Mouse (Mus musculus): Measurements from ENCODE around the gene Eif2d. TPM values are rescaled to one million over a fixed set of nuclear protein-coding genes. Genes with fewer than 3 reads are reported as not detected.
"Not testable (repeated sequence)": the region's sequence is repeated elsewhere in the genome, so short reads cannot be mapped to it uniquely, and the experiment has no call there.

Eif2d gene
- polyA plus RNA-seq, 1 experiment from 2014 or later: 67.9 TPM

DNA sequence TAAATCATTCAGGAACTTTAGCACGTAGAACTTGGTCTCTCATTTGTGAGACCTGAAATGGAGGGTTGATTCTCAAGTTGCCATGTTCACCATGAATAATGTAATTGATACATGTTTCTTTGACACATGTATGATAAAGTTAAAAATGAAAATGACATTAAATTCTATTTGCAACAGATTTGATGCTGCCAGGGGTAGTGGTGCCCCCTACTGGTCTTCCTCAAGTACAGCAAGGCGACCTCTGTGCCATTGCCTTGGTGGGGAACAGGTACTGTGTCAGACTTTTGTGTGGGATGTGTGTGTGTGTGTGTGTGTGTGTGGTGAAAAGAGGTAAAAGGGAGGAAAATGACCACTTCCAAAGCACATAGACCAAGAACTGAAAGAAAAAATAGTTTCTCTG, 2.5 kb downstream of the Eif2d start:
- peaks cover 9% of the 10 kb centered on the region for H3K4me1 ChIP-seq (ENCODE audit: control insufficient read depth, insufficient read depth, low read length)
- ATAC-seq (ENCODE audit: low FRiP score, low TSS enrichment): no peak
- H3K4me2 ChIP-seq (replicated peaks; ENCODE audit: low read depth, low read length): no peak overlapping the region
- WGBS: 61% methylated on average over 2 of the region's 2 CpGs
- no peak overlapping the region for H3K27ac ChIP-seq (ENCODE audit: low read depth, low read length)
- H3K4me3 ChIP-seq (ENCODE audit: low read length): no peak overlapping the region
- no peaks in the 10 kb centered on the region for H3K9me3 ChIP-seq (ENCODE audit: control insufficient read depth, low read length)
- H3K27me3 ChIP-seq (ENCODE audit: control insufficient read depth, insufficient read depth, low read length): no peaks in the 10 kb centered on the region
- peaks cover 16% of the 10 kb centered on the region for H3K36me3 ChIP-seq (ENCODE audit: control insufficient read depth, insufficient read depth, low read length)
- H3K9ac ChIP-seq (ENCODE audit: low read depth, low read length): no peak overlapping the region

DNA sequence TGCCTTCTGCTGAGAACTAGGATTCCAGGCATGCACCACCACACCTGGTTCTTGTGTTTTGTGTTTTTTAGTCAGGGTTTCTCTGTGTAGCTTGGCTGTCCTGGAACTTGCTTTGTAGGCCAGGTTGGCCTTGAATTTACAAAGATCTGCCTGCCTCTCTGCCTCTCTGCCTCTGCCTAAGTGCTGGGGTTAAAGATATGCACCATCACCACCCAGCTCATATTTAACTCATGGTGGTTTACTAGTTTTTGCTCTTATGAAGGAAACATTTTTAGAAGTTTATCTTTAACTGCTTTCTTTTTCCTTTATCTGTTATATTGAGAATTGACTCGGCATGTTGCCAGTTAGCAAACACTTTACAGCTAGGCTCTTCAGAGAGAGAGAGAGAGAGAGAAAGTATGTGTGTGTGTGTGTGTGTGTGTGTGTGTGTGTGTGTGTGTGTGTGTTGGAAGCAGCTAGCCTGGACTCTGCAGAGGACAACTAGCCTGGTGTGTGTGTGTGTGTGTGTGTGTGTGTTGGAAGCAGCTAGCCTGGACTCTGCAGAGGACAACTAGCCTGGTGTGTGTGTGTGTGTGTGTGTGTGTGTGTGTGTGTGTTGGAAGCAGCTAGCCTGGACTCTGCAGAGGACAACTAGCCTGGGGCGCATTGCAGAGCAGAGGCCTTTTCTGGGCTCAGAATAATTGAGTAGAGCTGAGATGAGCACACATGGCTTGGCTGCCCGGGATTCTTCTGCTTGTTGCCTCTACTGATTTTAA, 6.8 kb downstream of the Eif2d start:
- 88% methylated on average over 3 of the region's 3 CpGs for WGBS
- H3K4me2 ChIP-seq (replicated peaks; ENCODE audit: low read depth, low read length); H3K4me3 ChIP-seq (ENCODE audit: low read length); H3K27me3 ChIP-seq (ENCODE audit: control insufficient read depth, insufficient read depth, low read length); ATAC-seq (ENCODE audit: low FRiP score, low TSS enrichment); H3K27ac ChIP-seq (ENCODE audit: low read depth, low read length); H3K9ac ChIP-seq (ENCODE audit: low read depth, low read length); H3K9me3 ChIP-seq (ENCODE audit: control insufficient read depth, low read length); H3K4me1 ChIP-seq (ENCODE audit: control insufficient read depth, insufficient read depth, low read length): not testable (repeated sequence)
- peaks cover 53% of the 10 kb centered on the region for H3K36me3 ChIP-seq (ENCODE audit: control insufficient read depth, insufficient read depth, low read length)

DNA sequence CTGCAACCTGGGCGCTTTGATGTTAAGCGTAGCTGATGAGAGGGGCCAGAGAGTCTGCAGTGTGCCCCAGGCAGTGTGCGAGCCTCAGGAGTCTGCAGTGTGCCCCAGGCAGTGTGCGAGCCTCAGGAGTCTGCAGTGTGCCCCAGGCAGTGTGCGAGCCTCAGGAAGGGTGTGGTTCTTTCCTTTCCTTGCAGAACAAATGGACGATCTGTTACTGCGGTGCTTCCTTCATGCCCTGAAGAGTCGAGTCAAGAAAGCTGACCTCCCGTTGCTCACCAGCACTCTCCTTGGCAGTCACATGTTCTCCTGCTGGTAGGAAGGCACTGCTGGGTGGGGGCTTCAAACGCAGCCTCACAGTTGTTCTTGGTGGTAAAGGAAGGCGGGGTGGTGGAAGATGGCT, 8.1 kb downstream of the Eif2d start:
- ATAC-seq (ENCODE audit: low FRiP score, low TSS enrichment): no peak
- no peaks in the 10 kb centered on the region for H3K27me3 ChIP-seq (ENCODE audit: control insufficient read depth, insufficient read depth, low read length)
- no peak overlapping the region for H3K4me2 ChIP-seq (replicated peaks; ENCODE audit: low read depth, low read length)
- H3K27ac ChIP-seq (ENCODE audit: low read depth, low read length): no peak overlapping the region
- H3K9me3 ChIP-seq (ENCODE audit: control insufficient read depth, low read length): no peaks in the 10 kb centered on the region
- H3K36me3 ChIP-seq (ENCODE audit: control insufficient read depth, insufficient read depth, low read length): peaks cover 67% of the 10 kb centered on the region
- WGBS: 87% methylated on average over 11 of the region's 11 CpGs
- no peak overlapping the region for H3K4me3 ChIP-seq (ENCODE audit: low read length)
- H3K4me1 ChIP-seq (ENCODE audit: control insufficient read depth, insufficient read depth, low read length): no peaks in the 10 kb centered on the region
- no peak overlapping the region for H3K9ac ChIP-seq (ENCODE audit: low read depth, low read length)

DNA sequence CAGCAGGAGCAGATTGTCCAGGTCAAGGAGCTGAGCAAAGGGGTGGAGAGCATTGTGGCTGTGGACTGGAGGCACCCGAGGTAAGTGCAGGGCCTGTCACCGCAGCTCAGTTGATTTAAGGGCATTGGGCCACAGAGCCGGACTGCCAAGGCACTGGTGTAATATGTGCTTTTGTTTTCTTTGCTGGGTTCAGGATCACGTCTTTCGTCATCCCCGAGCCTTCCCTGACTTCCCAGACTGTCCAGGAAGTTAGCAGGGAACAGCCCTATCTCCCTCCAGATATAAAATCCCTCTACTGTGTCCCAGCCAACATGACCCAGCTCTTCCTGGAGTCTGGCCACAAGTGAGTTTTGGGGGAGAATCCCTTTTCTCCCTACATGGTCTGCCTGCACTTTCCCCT, 11.4 kb downstream of the Eif2d start:
- Histone ChIP-seq H3K4me3 (ENCODE audit: low read length) (no peak overlapping the region), H3K9me3 (ENCODE audit: control insufficient read depth, low read length) (no peaks in the 10 kb centered on the region)
- 37% methylated on average over 6 of the region's 6 CpGs for WGBS

DNA sequence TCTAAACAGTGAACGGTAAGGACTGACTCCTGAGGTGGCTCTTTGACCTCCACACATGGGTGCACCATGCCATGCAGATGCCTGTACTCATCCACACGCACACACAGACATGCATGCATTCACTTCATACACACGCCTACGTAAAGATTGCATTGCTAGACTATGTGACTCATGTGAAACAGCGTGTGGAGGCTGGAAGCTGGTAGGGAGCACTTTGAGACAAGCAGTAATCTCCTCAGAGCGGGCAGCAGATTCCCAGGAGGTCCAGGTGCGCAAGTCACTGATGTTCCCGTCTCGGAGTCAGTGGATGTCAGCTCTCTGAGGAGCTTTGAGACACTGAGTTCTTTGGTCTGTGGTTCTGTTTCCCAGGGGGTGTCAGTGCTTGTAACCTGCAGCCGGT, 14.6 kb downstream of the Eif2d start:
- peaks cover 91% of the 10 kb centered on the region for H3K36me3 ChIP-seq (ENCODE audit: control insufficient read depth, insufficient read depth, low read length)
- no peaks in the 10 kb centered on the region for H3K4me1 ChIP-seq (ENCODE audit: control insufficient read depth, insufficient read depth, low read length)
- ATAC-seq (ENCODE audit: low FRiP score, low TSS enrichment): no peak
- H3K27me3 ChIP-seq (ENCODE audit: control insufficient read depth, insufficient read depth, low read length): no peaks in the 10 kb centered on the region
- H3K9ac ChIP-seq (ENCODE audit: low read depth, low read length): no peak overlapping the region
- H3K27ac ChIP-seq (ENCODE audit: low read depth, low read length): no peak overlapping the region
- WGBS: 94% methylated on average over 10 of the region's 10 CpGs
- no peak overlapping the region for H3K4me3 ChIP-seq (ENCODE audit: low read length)
- H3K4me2 ChIP-seq (replicated peaks; ENCODE audit: low read depth, low read length): no peak overlapping the region
- H3K9me3 ChIP-seq (ENCODE audit: control insufficient read depth, low read length): no peaks in the 10 kb centered on the region

More for the DNA sequence above, 11.4 kb downstream of the Eif2d start:
- Histone ChIP-seq H3K4me1 (ENCODE audit: control insufficient read depth, insufficient read depth, low read length) (no peaks in the 10 kb centered on the region), H3K27me3 (ENCODE audit: control insufficient read depth, insufficient read depth, low read length) (no peaks in the 10 kb centered on the region), H3K27ac (ENCODE audit: low read depth, low read length) (no peak overlapping the region), H3K36me3 (ENCODE audit: control insufficient read depth, insufficient read depth, low read length) (peaks cover 83% of the 10 kb centered on the region), H3K4me2 (replicated peaks; ENCODE audit: low read depth, low read length) (no peak overlapping the region), H3K9ac (ENCODE audit: low read depth, low read length) (no peak overlapping the region)
- ATAC-seq (ENCODE audit: low FRiP score, low TSS enrichment): no peak

DNA sequence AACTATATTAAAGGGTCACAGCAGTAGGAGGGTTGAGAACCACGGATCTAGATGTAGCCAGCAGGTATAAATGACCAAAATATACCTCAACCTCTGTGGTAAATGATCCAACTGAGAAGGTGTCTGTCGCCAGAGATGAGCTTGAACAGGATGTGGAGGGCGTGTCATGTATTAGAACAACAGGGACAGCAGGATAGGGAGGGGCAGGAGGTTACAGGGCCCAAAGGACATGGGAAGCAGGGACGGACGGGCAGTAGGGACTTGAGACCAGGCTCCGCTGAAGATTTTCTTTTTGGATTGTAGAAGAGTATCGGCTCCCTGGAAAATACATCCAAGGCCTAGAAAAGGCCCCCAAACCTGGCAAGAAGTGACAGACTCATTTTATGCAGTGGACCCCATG, 20.0 kb downstream of the Eif2d start:
- WGBS: 87% methylated on average over 7 of the region's 7 CpGs
- H3K4me1 ChIP-seq (ENCODE audit: control insufficient read depth, insufficient read depth, low read length): no peaks in the 10 kb centered on the region
- no peak overlapping the region for H3K27ac ChIP-seq (ENCODE audit: low read depth, low read length)
- no peaks in the 10 kb centered on the region for H3K9me3 ChIP-seq (ENCODE audit: control insufficient read depth, low read length)
- H3K4me2 ChIP-seq (replicated peaks; ENCODE audit: low read depth, low read length): no peak overlapping the region
- H3K27me3 ChIP-seq (ENCODE audit: control insufficient read depth, insufficient read depth, low read length): no peaks in the 10 kb centered on the region
- no peak overlapping the region for H3K9ac ChIP-seq (ENCODE audit: low read depth, low read length)
- no peak overlapping the region for H3K4me3 ChIP-seq (ENCODE audit: low read length)
- ATAC-seq (ENCODE audit: low FRiP score, low TSS enrichment): no peak
- H3K36me3 ChIP-seq (ENCODE audit: control insufficient read depth, insufficient read depth, low read length): peaks cover 75% of the 10 kb centered on the region

DNA sequence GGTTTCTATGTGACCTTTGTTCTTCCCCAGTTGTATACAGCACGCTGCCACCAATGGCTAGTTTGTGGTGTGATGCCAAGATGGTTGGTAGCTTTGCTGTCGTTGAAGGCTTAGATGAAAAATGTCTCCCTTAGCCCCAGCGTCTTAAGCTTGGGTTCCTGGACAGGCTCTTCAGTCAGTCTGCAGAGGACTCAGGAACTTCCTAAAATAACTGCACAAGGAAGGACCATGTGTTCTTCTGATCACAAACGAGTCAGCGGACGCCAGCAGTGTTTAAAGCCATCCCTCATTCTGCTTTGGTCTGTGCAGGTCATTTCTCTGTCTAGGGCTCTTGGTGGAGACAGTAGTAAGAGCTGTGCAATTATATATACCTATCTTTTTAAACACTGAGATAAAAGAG, 20.8 kb downstream of the Eif2d start:
- H3K4me2 ChIP-seq (replicated peaks; ENCODE audit: low read depth, low read length): no peak overlapping the region
- peaks cover 72% of the 10 kb centered on the region for H3K36me3 ChIP-seq (ENCODE audit: control insufficient read depth, insufficient read depth, low read length)
- no peaks in the 10 kb centered on the region for H3K27me3 ChIP-seq (ENCODE audit: control insufficient read depth, insufficient read depth, low read length)
- H3K4me1 ChIP-seq (ENCODE audit: control insufficient read depth, insufficient read depth, low read length): no peaks in the 10 kb centered on the region
- H3K27ac ChIP-seq (ENCODE audit: low read depth, low read length): no peak overlapping the region
- no peak overlapping the region for H3K9ac ChIP-seq (ENCODE audit: low read depth, low read length)
- no peak for ATAC-seq (ENCODE audit: low FRiP score, low TSS enrichment)
- WGBS: 81% methylated on average over 6 of the region's 6 CpGs
- no peak overlapping the region for H3K4me3 ChIP-seq (ENCODE audit: low read length)
- no peaks in the 10 kb centered on the region for H3K9me3 ChIP-seq (ENCODE audit: control insufficient read depth, low read length)

DNA sequence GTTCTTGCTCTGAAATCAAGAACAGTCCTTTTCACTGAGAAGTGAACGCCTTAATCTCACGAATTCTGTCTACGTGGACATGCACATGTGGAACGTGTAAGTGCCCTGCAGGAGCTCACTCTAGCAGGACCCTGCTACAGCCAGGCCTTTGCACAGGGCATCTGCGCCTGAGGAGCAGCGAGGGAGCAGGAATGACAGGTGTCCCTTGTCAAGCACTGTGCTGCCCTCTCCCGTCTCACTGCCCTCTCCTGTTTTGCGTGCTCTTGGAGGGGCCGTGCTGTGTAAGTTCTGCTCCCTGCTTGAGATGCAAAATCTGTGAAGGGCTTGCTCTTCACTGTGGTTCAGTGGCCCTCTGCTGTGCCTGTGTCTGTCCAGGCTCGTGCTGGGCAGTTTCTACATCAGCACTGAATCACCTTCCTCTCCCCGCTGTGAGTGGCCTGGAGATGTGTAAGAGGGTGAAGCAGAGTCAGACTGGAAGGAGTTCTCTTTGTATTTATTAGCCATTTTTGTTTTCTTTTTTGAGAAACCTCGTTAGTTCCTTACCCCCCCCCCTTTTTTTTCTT, 21.4 kb downstream of the Eif2d start:
- Histone ChIP-seq H3K4me1 (ENCODE audit: control insufficient read depth, insufficient read depth, low read length) (no peaks in the 10 kb centered on the region), H3K36me3 (ENCODE audit: control insufficient read depth, insufficient read depth, low read length) (peaks cover 70% of the 10 kb centered on the region), H3K4me3 (ENCODE audit: low read length) (no peak overlapping the region), H3K27ac (ENCODE audit: low read depth, low read length) (no peak overlapping the region), H3K9me3 (ENCODE audit: control insufficient read depth, low read length) (no peaks in the 10 kb centered on the region), H3K9ac (ENCODE audit: low read depth, low read length) (no peak overlapping the region), H3K27me3 (ENCODE audit: control insufficient read depth, insufficient read depth, low read length) (no peaks in the 10 kb centered on the region), H3K4me2 (replicated peaks; ENCODE audit: low read depth, low read length) (no peak overlapping the region)
- 61% methylated on average over 12 of the region's 12 CpGs for WGBS
- no peak for ATAC-seq (ENCODE audit: low FRiP score, low TSS enrichment)

DNA sequence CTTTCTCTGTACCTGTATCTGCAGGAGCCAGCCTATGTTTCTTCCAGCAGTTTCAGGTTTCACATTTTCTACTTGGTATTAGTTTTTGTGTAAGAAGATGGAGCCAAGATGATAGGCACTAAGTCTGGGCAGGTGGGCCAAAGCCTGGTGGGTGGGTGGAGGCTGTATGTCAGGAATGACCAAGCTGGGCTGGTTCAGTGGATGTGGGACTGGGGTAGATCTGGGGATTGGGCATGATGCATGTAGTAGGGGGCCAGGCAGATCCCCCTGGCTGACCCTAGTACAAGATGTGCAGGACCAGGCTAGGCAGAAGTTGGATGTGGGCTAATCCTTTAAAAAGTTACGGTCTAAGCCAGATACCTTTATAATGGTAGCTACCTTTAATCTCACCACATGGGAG, 22.2 kb downstream of the Eif2d start:
- H3K4me1 ChIP-seq (ENCODE audit: control insufficient read depth, insufficient read depth, low read length): no peaks in the 10 kb centered on the region
- no peaks in the 10 kb centered on the region for H3K9me3 ChIP-seq (ENCODE audit: control insufficient read depth, low read length)
- no peak for ATAC-seq (ENCODE audit: low FRiP score, low TSS enrichment)
- H3K4me3 ChIP-seq (ENCODE audit: low read length): no peak overlapping the region
- no peak overlapping the region for H3K9ac ChIP-seq (ENCODE audit: low read depth, low read length)
- WGBS: 95% methylated on average over 1 of the region's 1 CpGs
- no peaks in the 10 kb centered on the region for H3K27me3 ChIP-seq (ENCODE audit: control insufficient read depth, insufficient read depth, low read length)
- no peak overlapping the region for H3K27ac ChIP-seq (ENCODE audit: low read depth, low read length)
- peaks cover 69% of the 10 kb centered on the region for H3K36me3 ChIP-seq (ENCODE audit: control insufficient read depth, insufficient read depth, low read length)
- no peak overlapping the region for H3K4me2 ChIP-seq (replicated peaks; ENCODE audit: low read depth, low read length)
